Mouse (Mus musculus) bone marrow, adult 2 months (tissue): ENCODE measurements around the gene Mettl26.

Experiments
- CTCF ChIP-seq: fragments of 200-500 bp; IDR thresholded peaks from 2 replicates; pipeline ENCODE4 v1.5.1; 2011; ENCODE audit warnings: low read length, control low read depth; ENCODE audit not compliant: control insufficient read depth, insufficient read depth
- POLR2A ChIP-seq: fragments of 200-500 bp; IDR thresholded peaks from 2 replicates; pipeline ENCODE4 v1.6.1; 2011; ENCODE audit warnings: low read depth, mild to moderate bottlenecking, control low read depth, low read length, borderline replicate concordance; ENCODE audit not compliant: control insufficient read depth

GRCm38 (mm10) chr17:25875171-25876136, 580 bp downstream of the Mettl26 start:
- TF ChIP-seq POLR2A: peak; percentile 83; the same call in 1 of the 2 replicates
- TF ChIP-seq CTCF: 0 out of 2 replicates have a peak, but pooled peaks have one; percentile 0
